Mouse (Mus musculus): ENCODE measurements around the gene Samhd1. TPM values are rescaled to one million over a fixed set of nuclear protein-coding genes. Genes with fewer than 3 reads are reported as not detected.

The Samhd1 gene
- polyA plus RNA-seq, 1 experiment from 2014 or later = 14.9 TPM

GRCm38 (mm10) chr2:157139251-157139802 lies 4.3 kb upstream of the Samhd1 start:
- Histone ChIP-seq H3K4me1 (ENCODE audit: control insufficient read depth, low read depth, low read length) (peaks cover 10% of the 10 kb centered on the region), H3K27me3 (ENCODE audit: control insufficient read depth, insufficient read depth, low read depth, low read length) (no peaks in the 10 kb centered on the region), H3K4me3 (ENCODE audit: low read depth, low read length) (no peak overlapping the region), H3K36me3 (ENCODE audit: control insufficient read depth, insufficient read depth) (no peaks in the 10 kb centered on the region), H3K4me2 (ENCODE audit: low read depth, low read length) (no peak overlapping the region), H3K9me3 (replicated peaks; ENCODE audit: control insufficient read depth, low read length) (no peaks in the 10 kb centered on the region), H3K27ac (ENCODE audit: low read length) (no peak overlapping the region), H3K9ac (ENCODE audit: low read depth, low read length) (no peak overlapping the region)
- ATAC-seq (ENCODE audit: low read depth) = no peak
- WGBS (ENCODE audit: insufficient replicate concordance) = 47% methylated on average over 5 of the region's 5 CpGs

- Histone ChIP-seq H3K27ac (ENCODE audit: low read length) (no peak overlapping the region), H3K36me3 (ENCODE audit: control insufficient read depth, insufficient read depth) (no peaks in the 10 kb centered on the region), H3K27me3 (ENCODE audit: control insufficient read depth, insufficient read depth, low read depth, low read length) (no peaks in the 10 kb centered on the region), H3K9me3 (replicated peaks; ENCODE audit: control insufficient read depth, low read length) (no peaks in the 10 kb centered on the region), H3K4me2 (ENCODE audit: low read depth, low read length) (no peak overlapping the region), H3K4me3 (ENCODE audit: low read depth, low read length) (no peak overlapping the region), H3K4me1 (ENCODE audit: control insufficient read depth, low read depth, low read length) (peaks cover 13% of the 10 kb centered on the region), H3K9ac (ENCODE audit: low read depth, low read length) (no peak overlapping the region)
- no peak for ATAC-seq (ENCODE audit: low read depth)
- WGBS (ENCODE audit: insufficient replicate concordance) = 40% methylated on average over 5 of the region's 5 CpGs
Observed at GRCm38 (mm10) chr2:157138808-157139207, 3.7 kb upstream of the Samhd1 start.

- Histone ChIP-seq H3K4me2 (ENCODE audit: low read depth, low read length) (no peak overlapping the region), H3K27ac (ENCODE audit: low read length) (0 out of 2 replicates have a peak overlapping the region, but pooled peaks have one; percentile 10), H3K27me3 (ENCODE audit: control insufficient read depth, insufficient read depth, low read depth, low read length) (no peaks in the 10 kb centered on the region), H3K4me3 (ENCODE audit: low read depth, low read length) (no peak overlapping the region), H3K9me3 (replicated peaks; ENCODE audit: control insufficient read depth, low read length) (no peaks in the 10 kb centered on the region), H3K4me1 (ENCODE audit: control insufficient read depth, low read depth, low read length) (peaks cover 19% of the 10 kb centered on the region), H3K9ac (ENCODE audit: low read depth, low read length) (no peak overlapping the region), H3K36me3 (ENCODE audit: control insufficient read depth, insufficient read depth) (no peaks in the 10 kb centered on the region)
- WGBS (ENCODE audit: insufficient replicate concordance) = 40% methylated on average over 9 of the region's 9 CpGs
- ATAC-seq (ENCODE audit: low read depth) = no peak
Observed at GRCm38 (mm10) chr2:157137959-157138731, 3.1 kb upstream of the Samhd1 start.

GRCm38 (mm10) chr2:157136646-157137045 lies 1.6 kb upstream of the Samhd1 start:
- no peak for ATAC-seq (ENCODE audit: low read depth)
- H3K4me1 ChIP-seq (ENCODE audit: control insufficient read depth, low read depth, low read length) = peaks cover 25% of the 10 kb centered on the region
- WGBS (ENCODE audit: insufficient replicate concordance) = 45% methylated on average over 2 of the region's 2 CpGs
- no peaks in the 10 kb centered on the region for H3K27me3 ChIP-seq (ENCODE audit: control insufficient read depth, insufficient read depth, low read depth, low read length)
- H3K27ac ChIP-seq (ENCODE audit: low read length) = no peak overlapping the region
- H3K9me3 ChIP-seq (replicated peaks; ENCODE audit: control insufficient read depth, low read length) = no peaks in the 10 kb centered on the region
- H3K4me2 ChIP-seq (ENCODE audit: low read depth, low read length) = no peak overlapping the region
- H3K4me3 ChIP-seq (ENCODE audit: low read depth, low read length) = no peak overlapping the region
- no peak overlapping the region for H3K9ac ChIP-seq (ENCODE audit: low read depth, low read length)
- no peaks in the 10 kb centered on the region for H3K36me3 ChIP-seq (ENCODE audit: control insufficient read depth, insufficient read depth)

GRCm38 (mm10) chr2:157136176-157136575 lies 1.1 kb upstream of the Samhd1 start:
- Histone ChIP-seq H3K9ac (ENCODE audit: low read depth, low read length) (no peak overlapping the region), H3K27ac (ENCODE audit: low read length) (no peak overlapping the region), H3K27me3 (ENCODE audit: control insufficient read depth, insufficient read depth, low read depth, low read length) (no peaks in the 10 kb centered on the region), H3K4me3 (ENCODE audit: low read depth, low read length) (no peak overlapping the region), H3K4me2 (ENCODE audit: low read depth, low read length) (no peak overlapping the region), H3K9me3 (replicated peaks; ENCODE audit: control insufficient read depth, low read length) (no peaks in the 10 kb centered on the region), H3K36me3 (ENCODE audit: control insufficient read depth, insufficient read depth) (no peaks in the 10 kb centered on the region), H3K4me1 (ENCODE audit: control insufficient read depth, low read depth, low read length) (peaks cover 25% of the 10 kb centered on the region)
- WGBS (ENCODE audit: insufficient replicate concordance) = 83% methylated on average over 4 of the region's 4 CpGs
- ATAC-seq (ENCODE audit: low read depth) = no peak

GRCm38 (mm10) chr2:157135529-157136120 lies 560 bp upstream of the Samhd1 start:
- Histone ChIP-seq H3K4me1 (ENCODE audit: control insufficient read depth, low read depth, low read length) (peaks cover 25% of the 10 kb centered on the region), H3K4me3 (ENCODE audit: low read depth, low read length) (peak overlapping the region; percentile 87), H3K27ac (ENCODE audit: low read length) (peak overlapping the region; percentile 89), H3K27me3 (ENCODE audit: control insufficient read depth, insufficient read depth, low read depth, low read length) (no peaks in the 10 kb centered on the region), H3K4me2 (ENCODE audit: low read depth, low read length) (peak overlapping the region; percentile 97), H3K36me3 (ENCODE audit: control insufficient read depth, insufficient read depth) (no peaks in the 10 kb centered on the region), H3K9ac (ENCODE audit: low read depth, low read length) (peak overlapping the region; percentile 63), H3K9me3 (replicated peaks; ENCODE audit: control insufficient read depth, low read length) (no peaks in the 10 kb centered on the region)
- no peak for ATAC-seq (ENCODE audit: low read depth)
- WGBS (ENCODE audit: insufficient replicate concordance) = 77% methylated on average over 10 of the region's 10 CpGs

GRCm38 (mm10) chr2:157134479-157134931 lies 560 bp downstream of the Samhd1 start:
- H3K36me3 ChIP-seq (ENCODE audit: control insufficient read depth, insufficient read depth) = no peaks in the 10 kb centered on the region
- H3K9ac ChIP-seq (ENCODE audit: low read depth, low read length) = peak overlapping the region; percentile 83
- ATAC-seq (ENCODE audit: low read depth) = peak; percentile 36
- H3K4me2 ChIP-seq (ENCODE audit: low read depth, low read length) = peak overlapping the region; percentile 97
- peak overlapping the region; percentile 87 for H3K4me3 ChIP-seq (ENCODE audit: low read depth, low read length)
- peak overlapping the region; percentile 83 for H3K27ac ChIP-seq (ENCODE audit: low read length)
- WGBS (ENCODE audit: insufficient replicate concordance) = under 1% methylated on average over 25 of the region's 25 CpGs
- peaks cover 28% of the 10 kb centered on the region for H3K4me1 ChIP-seq (ENCODE audit: control insufficient read depth, low read depth, low read length)
- H3K9me3 ChIP-seq (replicated peaks; ENCODE audit: control insufficient read depth, low read length) = no peaks in the 10 kb centered on the region
- H3K27me3 ChIP-seq (ENCODE audit: control insufficient read depth, insufficient read depth, low read depth, low read length) = no peaks in the 10 kb centered on the region

- H3K36me3 ChIP-seq (ENCODE audit: control insufficient read depth, insufficient read depth) = no peaks in the 10 kb centered on the region
- H3K9ac ChIP-seq (ENCODE audit: low read depth, low read length) = peak overlapping the region; percentile 83
- no peaks in the 10 kb centered on the region for H3K9me3 ChIP-seq (replicated peaks; ENCODE audit: control insufficient read depth, low read length)
- peak overlapping the region; percentile 97 for H3K4me2 ChIP-seq (ENCODE audit: low read depth, low read length)
- no peaks in the 10 kb centered on the region for H3K27me3 ChIP-seq (ENCODE audit: control insufficient read depth, insufficient read depth, low read depth, low read length)
- peak overlapping the region; percentile 83 for H3K27ac ChIP-seq (ENCODE audit: low read length)
- H3K4me3 ChIP-seq (ENCODE audit: low read depth, low read length) = peak overlapping the region; percentile 87
- ATAC-seq (ENCODE audit: low read depth) = no peak
- 10% methylated on average over 11 of the region's 11 CpGs for whole genome bisulfite sequencing (ENCODE audit: insufficient replicate concordance)
- peaks cover 26% of the 10 kb centered on the region for H3K4me1 ChIP-seq (ENCODE audit: control insufficient read depth, low read depth, low read length)
Observed at GRCm38 (mm10) chr2:157133769-157134478, 1.1 kb downstream of the Samhd1 start.
